Mouse (Mus musculus) thymus, adult 2 months (tissue): ENCODE measurements around the gene Pxylp1. TPM values are rescaled to one million over a fixed set of nuclear protein-coding genes. Genes with fewer than 3 reads are reported as not detected.

ENCODE experiments used
- DNase-seq: peaks from one replicate; pipeline ENCODE4 v3.0.0; 2021
- H3K27ac ChIP-seq: fragments of 200-500 bp; 2 replicates; pipeline ENCODE4 v1.5.1; 2012; ENCODE audit warnings: low read length, control low read depth; ENCODE audit not compliant: control insufficient read depth, insufficient read depth
- H3K27me3 ChIP-seq: fragments of 200-500 bp; 2 replicates; pipeline ENCODE4 v1.6.1; 2012; ENCODE audit warnings: mild to moderate bottlenecking, low read length, moderate library complexity, mixed read lengths; ENCODE audit not compliant: control insufficient read depth, insufficient read depth
- H3K36me3 ChIP-seq: fragments of 200-500 bp; 2 replicates; pipeline ENCODE4 v1.6.1; 2012; ENCODE audit warnings: mild to moderate bottlenecking, low read length, moderate library complexity; ENCODE audit not compliant: control insufficient read depth, insufficient read depth
- H3K4me1 ChIP-seq: fragments of 200-500 bp; replicated peaks from 2 replicates; pipeline ENCODE4 v1.6.1; 2012; ENCODE audit warnings: low read length; ENCODE audit not compliant: control insufficient read depth, insufficient read depth
- H3K4me3 ChIP-seq: fragments of 200-500 bp; 2 replicates; pipeline ENCODE4 v1.5.1; 2012; ENCODE audit warnings: mild to moderate bottlenecking, low read length, control low read depth, moderate library complexity; ENCODE audit not compliant: control insufficient read depth, insufficient read depth
- CTCF ChIP-seq: fragments of 200-500 bp; IDR thresholded peaks from 2 replicates; pipeline ENCODE4 v1.5.1; 2012; ENCODE audit warnings: mild to moderate bottlenecking, control low read depth, low read length, moderate library complexity, borderline replicate concordance; ENCODE audit not compliant: control insufficient read depth, poor library complexity, insufficient read depth; ENCODE audit errors: extremely low read depth
- POLR2A ChIP-seq: fragments of 200-500 bp; IDR thresholded peaks from 2 replicates; pipeline ENCODE4 v1.6.1; 2012; ENCODE audit warnings: mild to moderate bottlenecking, low read length, control low read depth, moderate library complexity; ENCODE audit not compliant: control insufficient read depth, poor library complexity, insufficient read depth; ENCODE audit errors: extremely low read depth
- WGBS: fragments of 180-500 bp; shearing (Covaris S2); methylation state at CpG from one replicate; pipeline ENCODE4 v1.1.7; 2018; 5-methylcytosine and 5-hydroxymethylcytosine counted together
- polyA plus RNA-seq: library from polyadenylated mRNA; depleted of rRNA; stranded (reverse); fragments of >200 nt; gene quantifications from 2 replicates; pipeline ENCODE4 v1.2.3, GENCODE M21; 2012

Pxylp1 gene
- polyA plus RNA-seq, 1 experiment: 4.4 TPM

- no peak for TF ChIP-seq CTCF
- no peak for TF ChIP-seq POLR2A
- 92% methylated on average over 4 of the region's 4 CpGs for WGBS
Observed at GRCm38 (mm10) chr9:96832516-96832915, 60.0 kb downstream of the Pxylp1 start.

GRCm38 (mm10) chr9:96830856-96831359 is 61.6 kb downstream of the Pxylp1 start:
- Histone ChIP-seq H3K36me3 (no peaks in the 10 kb centered on the region), H3K27me3 (no peaks in the 10 kb centered on the region), H3K4me1 (no peaks in the 10 kb centered on the region), H3K27ac (no peak overlapping the region), H3K4me3 (no peak overlapping the region)
- 96% methylated on average over 17 of the region's 17 CpGs for WGBS
- TF ChIP-seq CTCF: no peak
- TF ChIP-seq POLR2A: no peak
- DNase-seq: no peak

More at GRCm38 (mm10) chr9:96832516-96832915, 60.0 kb downstream of the Pxylp1 start:
- Histone ChIP-seq H3K4me1 (no peaks in the 10 kb centered on the region), H3K36me3 (no peaks in the 10 kb centered on the region), H3K27me3 (no peaks in the 10 kb centered on the region), H3K4me3 (no peak overlapping the region), H3K27ac (no peak overlapping the region)
- no peak for DNase-seq

GRCm38 (mm10) chr9:96829682-96830081 is 62.8 kb downstream of the Pxylp1 start:
- no peaks in the 10 kb centered on the region for H3K27me3 ChIP-seq
- no peak for DNase-seq
- H3K4me1 ChIP-seq: no peaks in the 10 kb centered on the region
- no peak overlapping the region for H3K27ac ChIP-seq
- 85% methylated on average over 3 of the region's 3 CpGs for WGBS
- H3K4me3 ChIP-seq: no peak overlapping the region
- H3K36me3 ChIP-seq: no peaks in the 10 kb centered on the region
- TF ChIP-seq POLR2A (no peak), CTCF (no peak)

- TF ChIP-seq CTCF (no peak), POLR2A (no peak)
- H3K4me1 ChIP-seq: no peaks in the 10 kb centered on the region
- no peak overlapping the region for H3K4me3 ChIP-seq
- no peaks in the 10 kb centered on the region for H3K27me3 ChIP-seq
- DNase-seq: no peak
- no peak overlapping the region for H3K27ac ChIP-seq
- H3K36me3 ChIP-seq: no peaks in the 10 kb centered on the region
- 89% methylated on average over 2 of the region's 2 CpGs for WGBS
Observed at GRCm38 (mm10) chr9:96828071-96828470, 64.4 kb downstream of the Pxylp1 start.

- Histone ChIP-seq H3K27me3 (no peaks in the 10 kb centered on the region), H3K4me3 (no peak overlapping the region), H3K27ac (no peak overlapping the region), H3K36me3 (no peaks in the 10 kb centered on the region), H3K4me1 (no peaks in the 10 kb centered on the region)
- WGBS: 92% methylated on average over 12 of the region's 12 CpGs
- DNase-seq: no peak
- TF ChIP-seq CTCF: no peak
- no peak for TF ChIP-seq POLR2A
Observed at GRCm38 (mm10) chr9:96827002-96827785, 65.3 kb downstream of the Pxylp1 start.

- WGBS: 98% methylated on average over 18 of the region's 18 CpGs
- no peak overlapping the region for H3K4me3 ChIP-seq
- no peaks in the 10 kb centered on the region for H3K27me3 ChIP-seq
- no peak for DNase-seq
- no peaks in the 10 kb centered on the region for H3K4me1 ChIP-seq
- no peaks in the 10 kb centered on the region for H3K36me3 ChIP-seq
- no peak for TF ChIP-seq CTCF
- H3K27ac ChIP-seq: no peak overlapping the region
Observed at GRCm38 (mm10) chr9:96824857-96825256, 67.6 kb downstream of the Pxylp1 start.

- 79% methylated on average over 12 of the region's 12 CpGs for WGBS
Observed at GRCm38 (mm10) chr9:96824026-96824425, 68.4 kb downstream of the Pxylp1 start.

More at GRCm38 (mm10) chr9:96824026-96824425, 68.4 kb downstream of the Pxylp1 start:
- Histone ChIP-seq H3K27ac (no peak overlapping the region), H3K4me1 (no peaks in the 10 kb centered on the region), H3K4me3 (no peak overlapping the region), H3K27me3 (no peaks in the 10 kb centered on the region), H3K36me3 (no peaks in the 10 kb centered on the region)
- no peak for DNase-seq
- no peak for TF ChIP-seq POLR2A
- TF ChIP-seq CTCF: no peak
